16 mouse cellular contexts compared by ENCODE assay signal in genomic region chr1:91350841-91351240, GRCm38 (mm10). TPM values are rescaled to one million over a fixed set of nuclear protein-coding genes. Genes with fewer than 3 reads are reported as not detected.
DNase-seq lines count a peak whose midpoint lies in the region; ATAC-seq and TF ChIP-seq lines count a peak whose summit lies in the region.
"Had no signal": no experiment of that assay in that cellular context is flagged by ENCODE, and none has a peak within 500 bp of the region (broad histone marks: within the 10 kb centered on the region; RNA-seq: fewer than 3 reads in every experiment).

Gene Klhl30 (plus strand): TSS chr1:91351016.

- peak; percentile 64 for DNase-seq in gastrocnemius, adult 18-20 months (ENCODE audit: low spot score)
- peak; percentile 95 for DNase-seq in heart, adult 11 months
- no peak for DNase-seq in urinary bladder, adult 2 months (ENCODE audit: low spot score)
- DNase-seq: cerebellum, adult 11-12 months; kidney, adult 18-20 months; kidney, postnatal 36 days had no signal

- H3K9me3 ChIP-seq in heart, embryonic 15.5 days (replicated peaks), result no peaks in the 10 kb centered on the region
- H3K9me3 ChIP-seq in intestine, postnatal 0 days (ENCODE audit: control insufficient read depth), result no peaks in the 10 kb centered on the region
- H3K9me3 ChIP-seq in forebrain, embryonic 13.5 days (replicated peaks), result no peaks in the 10 kb centered on the region
- H3K9me3 ChIP-seq: hindbrain, embryonic 12.5 days; limb, embryonic 15.5 days; lung, embryonic 15.5 days had no signal

- peaks cover 22% of the 10 kb centered on the region for H3K4me1 ChIP-seq in heart, embryonic 15.5 days (replicated peaks)
- peaks cover 25% of the 10 kb centered on the region for H3K4me1 ChIP-seq in olfactory bulb, adult 2 months (ENCODE audit: control insufficient read depth, insufficient read depth, low read length)
- H3K4me1 ChIP-seq in intestine, postnatal 0 days (replicated peaks; ENCODE audit: control insufficient read depth, insufficient read depth, low read length), result no peaks in the 10 kb centered on the region
- no peaks in the 10 kb centered on the region for H3K4me1 ChIP-seq in forebrain, embryonic 13.5 days
- H3K4me1 ChIP-seq: hindbrain, embryonic 12.5 days; lung, embryonic 15.5 days had no signal

- TF ChIP-seq CTCF in olfactory bulb, adult 2 months (IDR thresholded peaks at IDR 0.05; ENCODE audit: insufficient read depth, low read depth, low read length), result no peak
- no peak for TF ChIP-seq CTCF in intestine, postnatal 0 days (IDR thresholded peaks at IDR 0.05; ENCODE audit: low read depth)

- no peak for TF ChIP-seq POLR2A in olfactory bulb, adult 2 months (IDR thresholded peaks at IDR 0.05; ENCODE audit: insufficient read depth, low read depth, low read length)

- peak; percentile 83 for ATAC-seq in heart, embryonic 15.5 days (replicated peaks; ENCODE audit: insufficient number of reproducible peaks, insufficient read depth, low FRiP score, low read depth)
- no peak for ATAC-seq in intestine, postnatal 0 days
- no peak for ATAC-seq in forebrain, embryonic 13.5 days
- ATAC-seq: midbrain, embryonic 16.5 days had no signal

- WGBS in heart, embryonic 15.5 days, result 19% methylated on average over 4 of the region's 4 CpGs
- WGBS in olfactory bulb, adult 2 months, result 51% methylated on average over 4 of the region's 4 CpGs
- WGBS in intestine, postnatal 0 days, result 58% methylated on average over 4 of the region's 4 CpGs
- WGBS in forebrain, embryonic 13.5 days, result 55% methylated on average over 4 of the region's 4 CpGs

- H3K4me3 ChIP-seq in heart, embryonic 15.5 days, result peak within 1 kb of the TSS; percentile 47
- H3K4me3 ChIP-seq in olfactory bulb, adult 2 months (ENCODE audit: insufficient read depth, low read depth, low read length), result no peak within 1 kb of the TSS
- no peak within 1 kb of the TSS for H3K4me3 ChIP-seq in intestine, postnatal 0 days (ENCODE audit: low read depth, low read length)
- H3K4me3 ChIP-seq in forebrain, embryonic 13.5 days, result no peak within 1 kb of the TSS
- H3K4me3 ChIP-seq: hindbrain, embryonic 12.5 days; limb, embryonic 15.5 days; lung, embryonic 15.5 days had no signal

- peak within 1 kb of the TSS; percentile 77 for H3K4me2 ChIP-seq in heart, embryonic 15.5 days
- no peak within 1 kb of the TSS for H3K4me2 ChIP-seq in intestine, postnatal 0 days (replicated peaks; ENCODE audit: low read depth)
- no peak within 1 kb of the TSS for H3K4me2 ChIP-seq in forebrain, embryonic 13.5 days
- H3K4me2 ChIP-seq: hindbrain, embryonic 12.5 days; limb, embryonic 15.5 days; lung, embryonic 15.5 days had no signal

- H3K9ac ChIP-seq in heart, embryonic 15.5 days, result peak within 1 kb of the TSS; percentile 55
- H3K9ac ChIP-seq in intestine, postnatal 0 days (ENCODE audit: low read depth, low read length), result no peak within 1 kb of the TSS
- no peak within 1 kb of the TSS for H3K9ac ChIP-seq in forebrain, embryonic 13.5 days
- H3K9ac ChIP-seq: hindbrain, embryonic 12.5 days; limb, embryonic 15.5 days; lung, embryonic 15.5 days had no signal

- peak within 1 kb of the TSS; percentile 86 for H3K27ac ChIP-seq in heart, embryonic 15.5 days
- H3K27ac ChIP-seq in olfactory bulb, adult 2 months (ENCODE audit: insufficient read depth, low read depth, low read length), result 0 out of 2 replicates have a peak within 1 kb of the TSS, but pooled peaks have one; percentile 1
- H3K27ac ChIP-seq in intestine, postnatal 0 days (ENCODE audit: low read depth, low read length), result no peak within 1 kb of the TSS
- H3K27ac ChIP-seq in forebrain, embryonic 13.5 days, result no peak within 1 kb of the TSS
- H3K27ac ChIP-seq: hindbrain, embryonic 12.5 days; limb, embryonic 15.5 days; lung, embryonic 15.5 days had no signal

- peaks cover 10% of the 10 kb centered on the region for H3K27me3 ChIP-seq in heart, embryonic 15.5 days
- H3K27me3 ChIP-seq in intestine, postnatal 0 days (replicated peaks; ENCODE audit: control insufficient read depth, insufficient read depth, low read length), result peaks cover 13% of the 10 kb centered on the region; the same call in 1 of the 2 replicates
- peaks cover 11% of the 10 kb centered on the region for H3K27me3 ChIP-seq in forebrain, embryonic 13.5 days
- H3K27me3 ChIP-seq: CH12.LX had no signal

- peaks cover 4% of the 10 kb centered on the region for H3K36me3 ChIP-seq in heart, embryonic 15.5 days
- H3K36me3 ChIP-seq in intestine, postnatal 0 days (ENCODE audit: control insufficient read depth, insufficient read depth), result no peaks in the 10 kb centered on the region
- no peaks in the 10 kb centered on the region for H3K36me3 ChIP-seq in forebrain, embryonic 13.5 days (ENCODE audit: poor library complexity, severe bottlenecking)
- H3K36me3 ChIP-seq: hindbrain, embryonic 12.5 days; limb, embryonic 15.5 days; lung, embryonic 15.5 days had no signal

RNA-seq across cellular contexts. Expression of gene Klhl30, which starts in this region (rescaled TPM):
- total RNA-seq in gastrocnemius, adult 18-20 months (2021), result 10 to 100 TPM; 72.6 to 80.4 TPM
- polyA plus RNA-seq in heart, embryonic 15.5 days (2015; fragmentation: Nextera tagmentation; extraction: Ambion mirVana), result 47.7 and 50.5 TPM in 2 replicates
- polyA plus RNA-seq in olfactory bulb, adult 2 months (2012; ENCODE audit: insufficient read depth, insufficient read length, low replicate concordance, missing spikeins), result not detected in 2 replicates
- 3.4 and 3.8 TPM in 2 replicates for polyA plus RNA-seq in urinary bladder, adult 2 months (2012; rRNA removed)
- polyA plus RNA-seq in intestine, postnatal 0 days (2015; fragmentation: Nextera tagmentation; extraction: Ambion mirVana), result 1.3 and 1.8 TPM in 2 replicates
- 0.05 TPM in 1 of 2 replicates, not detected in the other for polyA plus RNA-seq in forebrain, embryonic 13.5 days (2015; fragmentation: Nextera tagmentation; extraction: Ambion mirVana)
- polyA plus RNA-seq: neural tube, embryonic 14.5 days had no signal

Comparison
In these comparisons a context has a peak if more than half of its experiments do, and no peak if none do; other contexts are left out.
1. RNA of gene Klhl30 (polyA plus RNA-seq): 47.7 to 50.5 TPM in heart, embryonic 15.5 days; 3.4 to 3.8 TPM in urinary bladder, adult 2 months, 1.3 to 1.8 TPM in intestine, postnatal 0 days, not detected in olfactory bulb, adult 2 months and 0.05 TPM in forebrain, embryonic 13.5 days; every median in the first group is over 10 times any median in the second.
2. H3K27ac ChIP-seq: peak in heart, embryonic 15.5 days (single experiment) and olfactory bulb, adult 2 months (single experiment); none in intestine, postnatal 0 days (single experiment) and forebrain, embryonic 13.5 days (single experiment).